ENCODE assay signal across 9 mouse cellular contexts in genomic region chr9:88718140-88718539, GRCm38 (mm10). TPM values are rescaled to one million over a fixed set of nuclear protein-coding genes. Genes with fewer than 3 reads are reported as not detected.
DNase-seq lines count a peak whose midpoint lies in the region; ATAC-seq and TF ChIP-seq lines count a peak whose summit lies in the region.
"Not testable (repeated sequence)": the region's sequence is repeated elsewhere in the genome, so short reads cannot be mapped to it uniquely, and the experiment has no call there.
"Had no signal": no experiment of that assay in that cellular context is flagged by ENCODE, and none has a peak within 500 bp of the region (broad histone marks: within the 10 kb centered on the region; RNA-seq: fewer than 3 reads in every experiment).

No protein-coding gene starts in this region.

- not testable (repeated sequence) for H3K27ac ChIP-seq in forebrain, embryonic 14.5 days (ENCODE audit: low read depth, low read length); hindbrain, postnatal 0 days; layer of hippocampus, adult 2 months; neural tube, embryonic 11.5 days (ENCODE audit: low read depth, low read length)

- 21% methylated on average over 2 of the region's 2 CpGs for WGBS in forebrain, embryonic 14.5 days
- WGBS in hindbrain, postnatal 0 days = 33% methylated on average over 2 of the region's 2 CpGs
- WGBS in neural tube, embryonic 11.5 days = 50% methylated on average over 2 of the region's 2 CpGs

- H3K9me3 ChIP-seq in forebrain, embryonic 14.5 days (replicated peaks; ENCODE audit: control insufficient read depth, low read length); hindbrain, postnatal 0 days (ENCODE audit: low read length); neural tube, embryonic 11.5 days (ENCODE audit: control insufficient read depth, low read length): not testable (repeated sequence)

- H3K4me1 ChIP-seq in forebrain, embryonic 14.5 days (ENCODE audit: control insufficient read depth, insufficient read depth, low read length); hindbrain, postnatal 0 days (ENCODE audit: insufficient read depth, low read length); neural tube, embryonic 11.5 days (ENCODE audit: control insufficient read depth, insufficient read depth, low read length): not testable (repeated sequence)

- TF ChIP-seq CTCF in hindbrain, postnatal 0 days (IDR thresholded peaks at IDR 0.05; ENCODE audit: low read depth) = not testable (repeated sequence)
- TF ChIP-seq CTCF in layer of hippocampus, adult 2 months (conservative IDR thresholded peaks at IDR 0.05) = peak; percentile 57

- H3K4me3 ChIP-seq in forebrain, embryonic 14.5 days (ENCODE audit: low read depth, low read length); hindbrain, postnatal 0 days (ENCODE audit: low read length); layer of hippocampus, adult 2 months; neural tube, embryonic 11.5 days (ENCODE audit: low read depth, low read length): not testable (repeated sequence)

- not testable (repeated sequence) for H3K36me3 ChIP-seq in forebrain, embryonic 14.5 days (ENCODE audit: control insufficient read depth, insufficient read depth, low read length); hindbrain, postnatal 0 days (ENCODE audit: insufficient read depth, low read length); neural tube, embryonic 11.5 days (ENCODE audit: control insufficient read depth, insufficient read depth, low read length)

- not testable (repeated sequence) for H3K27me3 ChIP-seq in forebrain, embryonic 14.5 days (replicated peaks; ENCODE audit: control insufficient read depth, insufficient read depth, low read length); hindbrain, postnatal 0 days (ENCODE audit: insufficient read depth, low read length); neural tube, embryonic 11.5 days (ENCODE audit: control insufficient read depth, insufficient read depth, low read length)

- DNase-seq in MN1 (ENCODE audit: low spot score) = peak; percentile 23
- DNase-seq in cerebellum, adult 8-10 months = peak; percentile 53
- not testable (repeated sequence) for DNase-seq in forebrain, embryonic 14.5 days (ENCODE audit: low spot score); layer of hippocampus, adult 2 months (ENCODE audit: low spot score in 2 of 2)
- peak; percentile 8 for DNase-seq in hindbrain, postnatal 0 days (ENCODE audit: low spot score)
- peak; percentile 68 for DNase-seq in lung, postnatal 10 days
- DNase-seq in neural tube, embryonic 11.5 days (ENCODE audit: low spot score) = peak; percentile 16
- peak; percentile 62 for DNase-seq in thymus, postnatal 25 days

- H3K9ac ChIP-seq in forebrain, embryonic 14.5 days (ENCODE audit: low read length); hindbrain, postnatal 0 days (replicated peaks; ENCODE audit: low read length); neural tube, embryonic 11.5 days (ENCODE audit: low read length): not testable (repeated sequence)

- not testable (repeated sequence) for H3K4me2 ChIP-seq in forebrain, embryonic 14.5 days (ENCODE audit: low read length); hindbrain, postnatal 0 days (ENCODE audit: low read depth, low read length); neural tube, embryonic 11.5 days (ENCODE audit: low read depth)

- ATAC-seq in forebrain, embryonic 14.5 days = peak; percentile 12; the same call in 1 of the 2 replicates
- 0 out of 2 replicates have a peak, but pooled peaks have one; percentile 15 for ATAC-seq in hindbrain, postnatal 0 days
- ATAC-seq in neural tube, embryonic 11.5 days (ENCODE audit: insufficient read depth, low FRiP score, low TSS enrichment) = 0 out of 2 replicates have a peak, but pooled peaks have one; percentile 13

RNA-seq across cellular contexts. Expression of gene Mthfsl, which starts 2.0 kb away (rescaled TPM):
- polyA plus RNA-seq in forebrain, embryonic 14.5 days (2014; fragmentation: Nextera tagmentation; extraction: Ambion mirVana) = 32.0 and 35.2 TPM in 2 replicates
- 9.2 and 21.7 TPM in 2 replicates for total RNA-seq in hindbrain, postnatal 0 days (2014; rRNA removed)
- 52.2 and 57.8 TPM in 2 replicates for polyA plus RNA-seq in hindbrain, postnatal 0 days (2015; fragmentation: Nextera tagmentation; extraction: Ambion mirVana)
- 10 to 100 TPM; 31.7 to 39.1 TPM for total RNA-seq in layer of hippocampus, adult 2 months (2021)
- polyA plus RNA-seq in neural tube, embryonic 11.5 days (2014; fragmentation: Nextera tagmentation; extraction: Ambion mirVana) = 24.9 and 26.4 TPM in 2 replicates

RNA-seq across cellular contexts. Expression of gene Bcl2a1d, which starts 13.6 kb away (rescaled TPM):
- polyA plus RNA-seq in forebrain, embryonic 14.5 days (2014; fragmentation: Nextera tagmentation; extraction: Ambion mirVana) = not detected in 2 replicates
- total RNA-seq in hindbrain, postnatal 0 days (2014; rRNA removed) = not detected in 2 replicates
- polyA plus RNA-seq in hindbrain, postnatal 0 days (2015; fragmentation: Nextera tagmentation; extraction: Ambion mirVana) = 0.23 and 0.30 TPM in 2 replicates
- not detected for total RNA-seq in layer of hippocampus, adult 2 months (2021)
- polyA plus RNA-seq in neural tube, embryonic 11.5 days (2014; fragmentation: Nextera tagmentation; extraction: Ambion mirVana) = not detected in 2 replicates
- polyA plus RNA-seq: cortical plate, adult 2 months had no signal
